Mouse (Mus musculus): ENCODE results near the gene Nrtn. TPM values are rescaled to one million over a fixed set of nuclear protein-coding genes. Genes with fewer than 3 reads are reported as not detected.

The Nrtn gene
- total RNA-seq, 2 experiments from 2014 or later = 3.4 to 4.0 TPM

DNA sequence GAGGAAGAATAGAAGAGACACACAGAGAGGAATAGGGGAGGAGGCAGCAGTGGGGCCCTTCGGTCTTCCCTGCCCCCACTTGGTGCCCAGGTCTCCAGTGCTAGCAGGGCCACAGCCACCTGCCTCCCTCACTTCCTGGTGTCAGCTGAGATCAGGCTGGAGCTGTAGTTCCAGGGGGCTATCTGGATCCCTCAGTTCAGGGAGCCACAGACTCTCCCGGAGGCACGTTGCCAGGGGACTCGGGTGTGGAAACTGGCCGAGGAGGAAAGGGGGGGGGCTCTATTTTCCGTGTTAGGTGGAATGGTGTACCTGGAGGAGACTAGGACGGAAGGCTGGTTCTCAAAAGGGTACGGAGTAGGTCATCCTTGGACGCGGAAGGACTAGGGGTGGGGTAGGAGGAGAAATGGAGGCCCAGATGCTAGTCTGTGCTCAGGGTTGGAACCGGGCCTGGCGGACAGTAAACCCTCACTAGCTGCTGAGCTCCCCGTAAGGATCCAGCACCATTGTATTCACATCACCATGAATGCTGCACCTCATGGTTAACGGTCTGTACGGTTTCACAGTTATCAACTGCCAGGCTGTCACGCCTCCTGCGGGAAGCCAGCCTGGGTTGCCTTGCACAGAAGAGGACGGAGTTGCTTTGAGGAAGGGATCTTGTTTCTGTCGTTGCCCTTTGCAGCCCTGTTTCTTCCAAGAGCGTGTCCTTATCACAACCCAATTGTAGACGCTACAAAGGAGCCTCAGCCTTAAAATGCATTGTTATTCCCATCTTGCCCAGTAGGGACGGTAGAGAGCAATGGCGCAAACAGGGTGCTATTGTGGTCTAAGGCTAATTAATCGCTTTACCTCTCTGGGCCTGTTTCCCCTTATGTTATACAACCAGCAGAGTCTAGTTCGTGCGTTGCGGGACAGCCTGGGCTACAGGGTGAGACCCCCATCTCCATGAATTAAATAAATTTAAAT lies 5.7 kb upstream of the Nrtn start:
- DNase-seq (ENCODE audit: low spot score in 2 of 2) = peak in 1 of 2 experiments; percentile 48

DNA sequence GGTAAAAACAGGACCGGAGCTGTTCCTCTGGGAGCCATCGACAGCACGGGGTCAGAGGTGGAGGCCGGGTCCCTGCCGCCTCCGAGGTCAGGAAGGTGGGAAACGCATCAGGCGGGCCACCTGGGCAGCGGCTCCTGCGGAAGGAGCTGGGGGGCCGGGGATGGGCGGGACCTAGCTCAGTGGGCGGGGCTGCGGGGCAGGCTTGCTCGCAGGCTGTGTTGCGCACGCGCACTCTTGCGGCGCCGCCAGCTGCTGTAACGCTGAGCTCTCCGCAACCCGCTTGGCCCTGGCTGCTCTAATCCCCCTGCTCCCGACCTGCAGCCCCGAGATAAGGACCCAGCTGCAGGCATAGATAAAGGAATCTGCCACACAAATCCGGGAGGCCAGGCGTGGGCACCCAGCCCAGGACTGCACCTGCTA lies 4.7 kb upstream of the Nrtn start:
- DNase-seq (ENCODE audit: low spot score in 2 of 2) = peak; percentile 85 to 86

GRCm38 (mm10) chr17:56761077-56761476 lies 3.7 kb upstream of the Nrtn start:
- DNase-seq (ENCODE audit: low spot score in 2 of 2) = no peak

DNA sequence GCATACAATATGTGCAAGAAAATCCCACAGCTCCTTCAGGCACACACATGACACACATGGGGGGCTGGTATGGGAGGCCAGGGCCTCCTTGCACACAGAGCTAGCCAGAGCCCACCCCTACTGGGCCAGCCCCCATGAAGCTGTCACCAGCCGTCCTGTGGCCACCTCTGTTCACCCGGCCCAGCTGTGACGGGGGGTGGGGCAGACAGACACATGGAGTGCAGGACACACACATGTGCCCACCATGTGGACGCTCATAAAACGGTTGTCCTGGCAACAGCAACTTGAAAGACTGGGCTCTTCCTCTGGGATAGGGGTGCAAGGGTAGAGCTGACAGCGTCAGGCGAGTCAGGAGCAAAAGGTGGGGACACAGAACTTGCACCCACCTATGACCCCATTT lies 1.9 kb upstream of the Nrtn start:
- DNase-seq (ENCODE audit: low spot score in 2 of 2) = no peak

DNA sequence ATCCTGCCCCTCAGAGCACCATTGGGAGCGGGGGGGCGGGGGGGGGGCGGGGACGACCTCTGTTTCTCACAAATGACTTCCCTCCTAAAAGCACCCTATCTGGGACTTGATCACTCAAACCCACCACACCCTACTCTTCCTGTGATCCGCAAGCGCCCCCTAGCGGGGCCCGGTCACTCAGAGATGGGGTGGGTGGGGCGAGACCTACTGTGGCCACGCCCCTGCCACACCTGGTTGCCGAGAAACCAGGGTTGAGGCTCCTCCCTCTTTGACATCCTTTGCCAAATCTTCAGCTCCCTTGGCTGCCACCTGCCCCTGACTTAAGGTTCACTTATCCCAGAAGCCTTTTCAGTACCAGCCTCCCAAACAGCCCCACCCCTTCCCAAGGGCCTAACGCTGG lies 802 bp upstream of the Nrtn start:
- DNase-seq (ENCODE audit: low spot score in 2 of 2) = peak; percentile 60 to 64

- DNase-seq (ENCODE audit: low spot score in 2 of 2) = peak in 1 of 2 experiments; percentile 41
These were observed 479 bp downstream of the Nrtn start for GRCm38 (mm10) chr17:56756703-56757399.

DNA sequence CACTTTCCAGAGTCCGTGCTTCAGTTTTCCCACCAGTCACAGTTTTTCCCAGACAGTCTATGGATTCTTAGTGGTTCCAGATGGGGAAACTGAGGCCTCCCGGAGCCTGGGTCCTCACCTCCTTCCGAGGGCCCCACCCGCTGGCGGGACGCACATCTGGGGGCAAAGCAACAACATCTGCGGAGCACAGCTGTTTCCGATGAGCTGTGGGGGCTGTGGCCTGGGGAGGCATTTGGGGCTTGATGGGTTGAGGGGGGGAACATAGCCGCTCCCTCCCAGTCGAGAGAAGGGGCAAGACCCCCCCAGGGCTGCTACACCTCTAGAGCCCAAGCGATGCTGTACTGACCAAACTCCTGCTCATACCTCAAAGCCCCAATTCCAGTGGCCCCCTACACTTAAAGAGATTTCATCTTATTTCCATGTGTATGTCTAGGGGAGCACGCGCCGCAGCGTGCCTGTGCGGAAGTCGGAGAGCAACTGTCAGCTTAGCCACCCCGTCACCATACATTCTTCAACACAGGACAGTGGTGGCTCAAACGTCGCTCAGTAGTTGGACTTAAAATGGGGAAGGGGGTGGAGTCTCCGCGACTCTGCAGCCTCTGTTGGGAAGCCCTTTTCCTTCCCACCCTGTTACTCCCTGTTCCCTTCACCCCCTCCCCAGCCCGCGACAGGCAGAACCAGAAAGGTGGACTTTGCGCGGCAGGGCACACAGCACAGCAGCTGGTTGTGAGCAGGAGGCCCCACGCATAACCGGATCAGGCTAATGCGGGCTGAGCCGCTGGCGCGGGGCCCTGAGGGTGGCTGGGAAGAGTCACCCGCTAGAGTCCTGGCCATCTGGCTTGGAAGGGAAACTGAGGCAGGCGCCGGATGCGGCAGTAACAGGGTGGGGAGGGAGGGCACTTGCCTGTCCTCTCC lies 2.8 kb downstream of the Nrtn start:
- no peak for DNase-seq (ENCODE audit: low spot score in 2 of 2)

GRCm38 (mm10) chr17:56753452-56753851 lies 3.9 kb downstream of the Nrtn start:
- DNase-seq (ENCODE audit: low spot score in 2 of 2) = no peak

DNA sequence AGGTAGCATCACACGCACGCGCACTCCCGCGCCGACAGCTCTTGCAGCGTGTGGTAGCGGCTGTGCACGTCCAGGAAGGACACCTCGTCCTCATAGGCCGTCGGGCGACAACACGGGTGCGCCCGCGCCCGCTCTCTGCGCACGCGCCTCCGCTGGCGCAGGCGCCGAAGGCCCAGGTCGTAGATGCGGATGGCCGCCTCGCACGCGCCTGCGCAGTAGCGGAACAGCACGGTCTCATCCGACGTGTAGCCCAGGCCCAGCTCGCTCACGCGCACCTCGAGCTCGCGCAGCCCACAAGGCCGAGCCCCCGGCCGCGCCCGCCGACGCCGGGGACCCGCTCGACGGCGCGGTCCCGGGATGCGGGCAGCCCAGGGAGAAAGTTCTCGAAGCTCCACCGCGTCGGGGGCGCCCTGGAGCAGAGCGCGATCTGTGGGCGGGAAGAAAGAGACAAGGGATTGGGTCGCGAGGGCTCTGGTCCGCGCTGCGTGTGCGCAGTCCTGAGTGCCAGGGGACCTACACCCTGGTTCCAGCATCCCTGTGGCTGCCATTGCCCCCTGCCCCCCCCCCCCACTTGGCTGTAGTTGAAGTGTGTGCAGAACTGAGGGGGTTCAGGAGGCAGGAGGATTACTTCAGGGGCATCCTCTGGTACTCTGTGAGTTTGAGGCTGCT lies 5.8 kb downstream of the Nrtn start:
- peak in 1 of 2 experiments; percentile 29 for DNase-seq (ENCODE audit: low spot score in 2 of 2)

DNA sequence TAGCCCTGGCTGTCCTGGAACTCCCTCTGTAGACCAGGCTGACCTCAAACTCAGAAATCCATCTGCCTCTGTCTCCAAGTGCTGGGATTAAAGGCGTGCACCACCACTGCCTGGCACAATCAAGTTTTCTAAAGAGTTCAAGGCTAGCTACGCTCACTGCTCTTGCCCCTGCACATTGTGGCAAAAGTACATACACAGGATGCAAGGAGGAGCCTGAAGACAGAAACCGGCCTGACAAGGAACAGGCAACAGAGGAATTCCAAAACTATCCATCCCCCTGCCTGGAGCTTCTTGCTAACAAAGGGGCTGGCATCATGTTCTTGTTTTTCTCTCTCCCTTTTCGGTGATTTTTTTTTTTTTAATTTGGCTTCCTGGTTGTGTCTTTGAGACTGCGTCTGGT lies 13.2 kb downstream of the Nrtn start:
- no peak for DNase-seq (ENCODE audit: low spot score in 2 of 2)

GRCm38 (mm10) chr17:56740788-56741160 lies 16.6 kb downstream of the Nrtn start:
- DNase-seq (ENCODE audit: low spot score in 2 of 2) = no peak

GRCm38 (mm10) chr17:56740118-56740787 lies 17.1 kb downstream of the Nrtn start:
- DNase-seq (ENCODE audit: low spot score in 2 of 2) = no peak

DNA sequence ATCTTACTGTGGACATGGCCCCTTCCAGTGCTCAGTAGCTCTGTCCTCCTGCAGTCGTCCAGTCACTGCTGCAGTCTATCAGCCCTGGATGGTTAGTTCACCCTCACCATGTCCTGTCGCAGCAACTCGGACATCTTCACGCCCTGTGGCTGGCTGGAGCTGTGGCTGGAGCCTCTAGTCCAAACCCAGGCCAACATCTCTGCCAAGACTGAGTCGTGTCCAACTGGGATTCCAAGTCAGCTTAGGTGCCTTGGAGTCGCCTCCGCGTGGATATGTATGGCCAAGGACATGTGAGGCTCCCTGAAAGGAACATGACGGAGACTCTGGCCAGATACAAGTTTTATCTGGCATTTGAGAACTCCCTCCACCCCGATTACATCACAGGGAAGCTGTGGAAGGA lies 19.1 kb downstream of the Nrtn start:
- DNase-seq (ENCODE audit: low spot score in 2 of 2) = no peak

- no peak for DNase-seq (ENCODE audit: low spot score in 2 of 2)
These were observed 20.8 kb downstream of the Nrtn start for GRCm38 (mm10) chr17:56736534-56736933.

GRCm38 (mm10) chr17:56729656-56730055 lies 27.7 kb downstream of the Nrtn start:
- no peak for DNase-seq (ENCODE audit: low spot score in 2 of 2)

GRCm38 (mm10) chr17:56729151-56729550 lies 28.2 kb downstream of the Nrtn start:
- no peak for DNase-seq (ENCODE audit: low spot score in 2 of 2)

GRCm38 (mm10) chr17:56728117-56728516 lies 29.2 kb downstream of the Nrtn start:
- no peak for DNase-seq (ENCODE audit: low spot score in 2 of 2)

DNA sequence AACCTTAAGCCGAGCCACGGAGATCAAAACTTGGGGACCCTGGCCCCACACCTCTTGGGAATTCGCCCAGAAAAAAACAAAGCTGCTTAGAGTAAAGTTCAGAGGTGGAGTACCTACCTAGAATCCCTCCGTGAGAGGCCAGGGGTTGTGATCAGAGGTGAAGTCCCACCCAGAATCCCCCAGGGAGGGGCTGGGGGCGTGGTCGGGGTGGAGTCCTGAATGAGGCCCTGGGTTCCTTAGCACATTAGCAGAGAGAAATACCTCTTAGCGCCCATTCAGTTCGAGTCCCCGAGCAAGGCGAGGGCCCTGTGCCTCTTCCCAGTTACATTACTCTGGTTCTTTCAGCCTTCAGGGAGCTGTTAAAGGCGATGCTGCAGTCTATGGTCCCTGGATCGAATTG lies 29.7 kb downstream of the Nrtn start:
- no peak for DNase-seq (ENCODE audit: low spot score in 2 of 2)

DNA sequence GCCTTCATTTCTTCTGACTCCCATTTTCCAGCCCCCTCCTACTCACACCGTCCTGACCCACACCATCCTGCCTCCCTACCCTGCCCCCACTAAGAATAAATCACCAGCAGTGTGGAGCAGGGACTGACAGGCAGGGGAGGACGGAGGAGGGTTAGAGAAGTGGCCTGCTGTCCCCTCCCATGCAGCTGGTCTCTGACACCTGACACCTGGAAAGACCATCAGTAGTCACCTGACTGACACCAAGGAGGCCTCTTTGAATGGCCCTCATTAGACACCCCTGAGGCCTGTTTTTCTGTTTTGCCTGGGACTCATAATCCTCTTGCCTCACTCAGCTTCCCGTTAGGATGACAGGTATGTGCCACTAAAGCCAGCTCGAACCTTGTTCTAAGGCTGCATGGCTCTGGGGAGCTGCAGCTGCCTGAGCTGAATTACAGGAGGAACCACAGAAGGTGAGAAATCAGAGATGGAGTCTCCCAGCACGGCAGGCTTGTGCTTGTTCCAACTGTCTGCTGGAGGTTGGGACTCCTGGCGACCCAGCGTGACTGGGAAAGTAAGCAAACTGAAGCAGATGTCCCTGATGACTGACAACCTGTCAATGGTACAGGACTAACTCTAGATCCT lies 30.2 kb downstream of the Nrtn start:
- DNase-seq (ENCODE audit: low spot score in 2 of 2) = no peak
